Mouse (Mus musculus) ES-Bruce4 (cell line): ENCODE data around the gene Zfp825.
"Not testable (repeated sequence)": the region's sequence is repeated elsewhere in the genome, so short reads cannot be mapped to it uniquely, and the experiment has no call there.

ENCODE experiments used
- CTCF ChIP-seq: IDR thresholded peaks from one replicate; pipeline ENCODE4 v1.8.1; 2011; ENCODE audit warnings: low read depth, low read length
- EP300 ChIP-seq: IDR thresholded peaks from 2 replicates; pipeline ENCODE4 v1.6.1; 2011; ENCODE audit warnings: low read depth, low read length; ENCODE audit not compliant: insufficient read depth

- not testable (repeated sequence) for TF ChIP-seq CTCF, EP300
Observed at GRCm38 (mm10) chr13:74462318-74462698, 31.5 kb downstream of the Zfp825 start.
